Mouse (Mus musculus): ENCODE measurements at regions not wholly inside any gene's neighbourhood (a gene's known extent, or its start where the extent isn't known, plus 50 kb on each side); places are given as distances from the start of the nearest gene placed in this dataset.

DNA sequence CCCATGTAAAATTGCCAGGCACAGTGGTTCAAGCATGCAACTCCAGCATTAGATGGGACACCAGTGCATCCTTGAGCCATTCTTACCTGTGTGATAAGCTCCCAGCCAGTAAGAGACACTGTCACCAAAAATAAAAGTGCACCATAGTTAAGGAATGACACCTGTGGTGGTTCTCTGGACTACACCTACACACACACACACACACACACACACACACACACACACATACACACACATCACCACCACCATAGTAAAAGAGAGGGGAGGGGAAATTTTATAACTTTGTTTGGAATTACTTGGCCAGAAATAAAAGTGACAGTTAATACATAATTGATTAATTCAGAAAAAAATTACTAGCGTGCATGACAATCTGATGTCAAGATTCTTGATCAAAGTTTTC is 175.1 kb upstream of the Gm11232 start:
- H3K9ac ChIP-seq, result no peak overlapping the region
- H3K4me3 ChIP-seq, result no peak overlapping the region
- no peaks in the 10 kb centered on the region for H3K9me3 ChIP-seq (replicated peaks)
- H3K4me2 ChIP-seq, result no peak overlapping the region
- ATAC-seq, result peak; percentile 34; the same call in 1 of the 2 replicates
- H3K27me3 ChIP-seq, result no peaks in the 10 kb centered on the region
- WGBS, result 18% methylated on average over 1 of the region's 1 CpGs
- H3K36me3 ChIP-seq (ENCODE audit: poor library complexity, severe bottlenecking), result no peaks in the 10 kb centered on the region
- peaks cover 11% of the 10 kb centered on the region; the same call in 1 of the 2 replicates for H3K4me1 ChIP-seq
- no peak overlapping the region for H3K27ac ChIP-seq

DNA sequence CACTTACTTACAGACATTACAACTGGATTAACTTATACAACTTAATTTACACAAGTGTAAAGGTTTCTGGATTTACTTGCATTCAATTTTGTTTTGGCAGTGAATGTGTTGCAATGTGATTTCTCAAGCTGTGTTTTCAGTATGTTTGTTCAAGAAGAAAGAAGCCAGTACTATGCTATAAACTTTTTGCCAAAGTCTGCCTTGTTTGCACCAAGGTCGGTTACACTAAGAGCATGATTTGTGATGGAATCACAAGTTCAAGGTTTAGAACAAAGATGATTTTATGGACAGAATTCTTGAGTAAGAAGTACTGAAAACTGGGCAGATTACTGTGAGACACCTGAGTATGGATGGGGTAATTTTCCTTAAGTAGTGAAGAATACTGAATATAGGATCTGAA is 153.8 kb upstream of the Gm11232 start:
- Histone ChIP-seq H3K9me3 (replicated peaks) (no peaks in the 10 kb centered on the region), H3K36me3 (ENCODE audit: poor library complexity, severe bottlenecking) (no peaks in the 10 kb centered on the region), H3K9ac (no peak overlapping the region), H3K4me2 (no peak overlapping the region), H3K27me3 (no peaks in the 10 kb centered on the region), H3K4me1 (no peaks in the 10 kb centered on the region), H3K4me3 (no peak overlapping the region), H3K27ac (no peak overlapping the region)
- WGBS, result 91% methylated on average over 1 of the region's 1 CpGs
- ATAC-seq, result no peak

DNA sequence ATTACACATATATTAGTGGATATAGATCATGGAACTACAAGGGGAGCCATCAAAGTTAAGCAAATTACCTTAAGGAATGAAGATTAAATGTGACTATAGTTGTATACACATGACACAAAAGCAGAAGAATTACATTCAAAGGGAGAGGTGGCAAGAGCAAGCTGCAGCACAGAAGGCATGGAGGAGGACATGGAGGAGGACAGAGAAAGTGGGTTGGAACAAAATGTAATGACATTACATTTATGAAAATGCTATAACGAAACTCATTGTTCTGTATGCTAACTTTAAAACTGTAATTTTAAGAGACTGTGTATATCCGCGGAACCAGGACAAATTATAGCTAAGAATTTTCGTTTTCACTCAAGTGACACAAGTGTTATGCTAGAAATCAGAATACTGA is 117.9 kb upstream of the Gm11232 start:
- no peak for ATAC-seq
- H3K4me3 ChIP-seq, result no peak overlapping the region
- no peaks in the 10 kb centered on the region for H3K9me3 ChIP-seq (replicated peaks)
- no peak overlapping the region for H3K4me2 ChIP-seq
- H3K4me1 ChIP-seq, result no peaks in the 10 kb centered on the region
- 93% methylated on average over 4 of the region's 4 CpGs for WGBS
- H3K36me3 ChIP-seq (ENCODE audit: poor library complexity, severe bottlenecking), result no peaks in the 10 kb centered on the region
- H3K27ac ChIP-seq, result no peak overlapping the region
- no peak overlapping the region for H3K9ac ChIP-seq
- H3K27me3 ChIP-seq, result no peaks in the 10 kb centered on the region

DNA sequence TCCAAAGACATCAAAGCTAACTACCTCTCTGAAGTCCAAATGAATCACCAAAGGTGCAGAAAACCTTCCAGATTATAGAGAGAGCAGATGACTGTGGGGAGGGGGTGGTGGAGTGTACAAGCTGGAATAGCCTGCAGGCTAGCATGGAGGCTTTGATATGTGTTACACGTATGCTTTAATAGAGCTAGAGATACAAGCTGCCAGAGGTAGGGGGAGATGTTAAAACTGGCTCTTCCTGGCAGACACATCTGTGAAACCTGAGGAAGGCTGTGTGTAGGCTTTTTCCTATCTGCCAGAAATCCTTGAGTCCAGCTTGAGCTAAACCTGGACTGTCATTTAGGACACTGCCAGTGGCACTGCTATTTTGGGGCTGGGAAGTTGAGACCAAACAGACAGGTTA is 109.2 kb upstream of the Gm11232 start:
- Histone ChIP-seq H3K27me3 (no peaks in the 10 kb centered on the region), H3K36me3 (ENCODE audit: poor library complexity, severe bottlenecking) (no peaks in the 10 kb centered on the region), H3K4me2 (no peak overlapping the region), H3K4me3 (no peak overlapping the region), H3K9me3 (replicated peaks) (no peaks in the 10 kb centered on the region), H3K27ac (no peak overlapping the region), H3K4me1 (no peaks in the 10 kb centered on the region), H3K9ac (no peak overlapping the region)
- 66% methylated on average over 1 of the region's 1 CpGs for WGBS
- no peak for ATAC-seq

DNA sequence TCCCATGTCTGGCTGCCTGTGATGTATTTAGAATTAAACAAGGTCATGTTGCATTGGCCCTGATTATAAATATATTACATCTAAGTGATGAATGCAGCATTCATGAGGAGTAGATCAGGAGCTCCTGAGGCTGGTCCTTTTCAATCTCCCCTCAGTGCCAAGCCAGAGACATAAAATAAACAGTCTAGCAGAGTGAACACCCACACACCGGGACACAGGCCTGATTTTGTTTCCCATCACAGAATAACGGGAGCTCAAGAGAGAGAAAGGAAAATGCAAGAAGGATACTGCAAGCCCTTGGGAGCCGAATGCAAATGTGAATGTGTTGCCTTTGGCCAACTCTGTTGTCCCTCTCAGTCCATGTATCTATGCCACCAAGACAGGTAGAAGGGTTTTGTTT is 84.1 kb upstream of the Gm11232 start:
- peaks cover 13% of the 10 kb centered on the region for H3K4me1 ChIP-seq
- no peak overlapping the region for H3K27ac ChIP-seq
- no peak for ATAC-seq
- H3K4me3 ChIP-seq, result no peak overlapping the region
- no peaks in the 10 kb centered on the region for H3K27me3 ChIP-seq
- no peaks in the 10 kb centered on the region for H3K36me3 ChIP-seq (ENCODE audit: poor library complexity, severe bottlenecking)
- H3K4me2 ChIP-seq, result no peak overlapping the region
- WGBS, result 77% methylated on average over 3 of the region's 3 CpGs
- no peaks in the 10 kb centered on the region for H3K9me3 ChIP-seq (replicated peaks)
- no peak overlapping the region for H3K9ac ChIP-seq

DNA sequence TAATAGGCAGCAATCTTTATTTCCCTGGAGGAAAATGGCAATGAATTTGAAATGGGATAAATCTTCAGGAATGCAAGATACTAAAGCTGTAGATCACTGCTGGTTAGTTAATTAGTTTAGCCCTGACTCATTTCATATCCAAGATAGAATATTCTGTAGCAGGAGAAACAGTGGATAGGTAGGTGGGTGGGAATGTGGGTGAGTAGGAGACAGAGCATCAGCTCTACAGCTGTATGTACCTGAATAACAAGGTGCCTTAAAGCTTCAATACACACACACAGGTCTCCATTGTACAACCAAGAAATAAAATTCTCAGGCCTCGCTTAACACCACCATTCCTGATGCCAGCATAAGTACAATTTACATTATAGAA is 83.0 kb upstream of the Gm11232 start:
- H3K4me2 ChIP-seq, result no peak overlapping the region
- peak; percentile 13; the same call in 1 of the 2 replicates for ATAC-seq
- no peaks in the 10 kb centered on the region for H3K9me3 ChIP-seq (replicated peaks)
- 76% methylated on average over 1 of the region's 1 CpGs for WGBS
- no peak overlapping the region for H3K4me3 ChIP-seq
- no peak overlapping the region for H3K27ac ChIP-seq
- peaks cover 13% of the 10 kb centered on the region for H3K4me1 ChIP-seq
- no peaks in the 10 kb centered on the region for H3K36me3 ChIP-seq (ENCODE audit: poor library complexity, severe bottlenecking)
- H3K9ac ChIP-seq, result no peak overlapping the region
- no peaks in the 10 kb centered on the region for H3K27me3 ChIP-seq

DNA sequence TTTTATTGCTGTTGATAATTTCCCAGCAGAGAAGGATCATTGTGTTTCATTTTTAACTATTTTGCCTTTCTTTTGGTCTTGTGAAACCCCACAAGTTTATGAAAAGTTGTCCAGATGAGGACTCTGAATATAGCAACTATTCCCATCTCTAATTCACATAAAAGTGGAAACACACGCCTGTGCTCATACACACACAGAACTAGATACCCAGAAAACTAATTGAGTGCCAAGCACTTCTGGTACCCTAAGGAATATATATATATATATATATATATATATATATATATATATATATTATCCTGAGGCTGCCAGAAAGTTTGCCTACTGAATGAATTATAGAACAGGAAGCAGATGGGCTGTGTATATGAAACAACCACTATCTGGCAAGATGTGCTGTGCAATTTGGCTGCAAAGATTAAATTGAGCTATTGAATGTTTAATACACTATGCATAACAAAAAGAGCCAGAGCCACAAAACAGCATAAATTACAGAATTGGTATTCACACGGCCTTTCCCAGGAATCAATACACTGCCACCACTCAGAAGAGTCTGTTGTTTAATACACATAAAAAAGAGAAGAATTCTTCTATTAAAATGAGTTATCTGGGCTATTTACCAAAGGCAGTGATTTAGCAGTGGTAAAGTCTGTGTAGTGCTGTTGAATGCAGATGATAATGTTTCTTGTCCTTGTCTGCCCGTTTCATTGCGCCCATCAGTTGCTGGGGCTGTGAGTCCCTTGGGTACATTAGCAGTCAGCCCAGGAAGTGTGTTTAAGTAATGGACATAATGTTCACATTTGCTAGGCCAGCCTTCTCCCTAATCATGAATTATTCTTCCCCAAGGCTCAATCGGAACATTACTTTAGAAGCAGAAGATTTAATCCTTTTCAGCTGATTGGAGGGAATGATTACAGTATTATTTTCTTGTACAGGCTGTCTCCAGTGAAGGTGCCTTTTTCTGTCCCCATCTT is 82.3 kb upstream of the Gm11232 start:
- Histone ChIP-seq H3K36me3 (ENCODE audit: poor library complexity, severe bottlenecking) (no peaks in the 10 kb centered on the region), H3K27ac (no peak overlapping the region), H3K4me3 (no peak overlapping the region), H3K4me1 (peaks cover 13% of the 10 kb centered on the region), H3K27me3 (no peaks in the 10 kb centered on the region), H3K4me2 (no peak overlapping the region), H3K9me3 (replicated peaks) (no peaks in the 10 kb centered on the region), H3K9ac (no peak overlapping the region)
- peak; percentile 84 for ATAC-seq
- WGBS, result 42% methylated on average over 5 of the region's 5 CpGs

DNA sequence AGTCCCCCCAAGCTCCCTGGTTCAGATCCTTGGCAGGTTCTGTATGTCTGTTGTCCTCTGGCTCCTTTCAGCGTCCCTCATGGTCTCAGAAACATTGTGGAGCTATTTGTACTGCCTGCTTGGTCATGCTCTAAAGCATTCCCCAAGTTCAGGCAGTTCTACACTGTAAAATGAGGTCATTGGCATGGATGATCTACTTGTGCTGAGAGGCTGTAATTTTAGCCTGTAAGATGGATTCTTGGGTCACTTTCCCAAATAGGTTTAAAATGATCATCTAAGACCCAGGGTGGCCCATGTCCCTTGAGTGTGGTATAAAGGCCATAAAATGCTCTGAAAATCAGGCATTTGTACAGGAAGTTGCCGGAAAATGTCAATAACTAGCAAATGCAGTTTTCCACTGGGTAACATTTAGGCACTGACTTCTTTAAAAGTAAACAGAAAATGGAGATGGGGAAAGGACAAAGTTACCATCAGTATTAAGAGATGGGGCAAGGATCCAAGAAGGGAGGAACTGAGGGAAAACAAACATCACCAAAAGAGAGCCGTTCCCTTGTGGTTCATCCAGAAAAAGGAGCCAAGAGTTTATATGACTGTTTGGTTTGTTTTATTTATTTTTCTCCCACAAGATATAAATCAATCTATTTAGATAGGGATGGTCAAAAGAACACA is 81.5 kb upstream of the Gm11232 start:
- no peak; the same call in 1 of the 2 replicates for ATAC-seq
- no peaks in the 10 kb centered on the region for H3K9me3 ChIP-seq (replicated peaks)
- no peak overlapping the region for H3K27ac ChIP-seq
- no peak overlapping the region for H3K4me3 ChIP-seq
- H3K27me3 ChIP-seq, result no peaks in the 10 kb centered on the region
- H3K4me1 ChIP-seq, result peaks cover 13% of the 10 kb centered on the region
- WGBS, result 74% methylated on average over 3 of the region's 3 CpGs
- H3K4me2 ChIP-seq, result no peak overlapping the region
- H3K36me3 ChIP-seq (ENCODE audit: poor library complexity, severe bottlenecking), result no peaks in the 10 kb centered on the region
- no peak overlapping the region for H3K9ac ChIP-seq

DNA sequence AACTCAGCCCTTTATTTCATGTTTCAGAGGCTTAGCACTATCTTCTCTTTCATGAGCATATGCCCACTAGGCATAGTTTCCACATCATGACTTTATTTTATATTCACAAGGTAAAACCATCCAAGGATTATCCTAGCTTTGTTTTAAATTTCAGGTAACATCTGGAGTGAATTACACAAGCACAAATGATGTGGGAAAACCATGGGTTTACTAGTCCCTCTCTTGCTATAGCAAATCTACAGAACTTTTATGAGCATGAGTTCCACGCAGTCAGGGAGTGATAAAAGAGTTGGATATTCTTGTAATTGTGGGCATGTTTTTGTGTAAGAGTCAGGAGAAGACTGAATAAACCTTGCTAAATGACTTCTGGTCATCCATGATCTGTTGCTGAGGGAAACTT is 78.0 kb upstream of the Gm11232 start:
- no peak for ATAC-seq
- 93% methylated on average over 1 of the region's 1 CpGs for WGBS
- Histone ChIP-seq H3K27me3 (no peaks in the 10 kb centered on the region), H3K27ac (no peak overlapping the region), H3K9ac (no peak overlapping the region), H3K36me3 (ENCODE audit: poor library complexity, severe bottlenecking) (no peaks in the 10 kb centered on the region), H3K9me3 (replicated peaks) (no peaks in the 10 kb centered on the region), H3K4me1 (peaks cover 8% of the 10 kb centered on the region), H3K4me3 (no peak overlapping the region), H3K4me2 (no peak overlapping the region)

DNA sequence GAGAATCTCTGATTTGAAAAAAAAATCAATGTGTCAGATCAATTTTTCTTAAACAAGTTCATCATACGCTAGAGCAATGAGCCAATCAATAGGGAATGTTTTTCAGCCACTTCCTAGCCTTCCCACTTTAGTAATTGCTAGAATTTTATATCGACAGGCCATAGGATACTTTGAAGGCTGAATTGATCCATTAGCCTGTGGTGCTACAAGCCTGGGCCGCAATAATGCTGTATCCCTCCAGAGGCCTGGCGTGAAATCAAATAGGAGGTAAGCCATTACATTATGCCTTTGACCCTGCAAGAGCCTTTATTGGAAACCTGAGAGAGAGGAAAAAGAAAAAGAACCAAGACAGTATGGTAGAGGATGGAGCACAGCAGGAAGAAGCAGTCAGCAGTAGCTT is 53.7 kb upstream of the Gm11232 start:
- no peaks in the 10 kb centered on the region for H3K36me3 ChIP-seq (ENCODE audit: poor library complexity, severe bottlenecking)
- WGBS, result 89% methylated on average over 4 of the region's 4 CpGs
- H3K4me2 ChIP-seq, result no peak overlapping the region
- no peaks in the 10 kb centered on the region for H3K27me3 ChIP-seq
- peaks cover 15% of the 10 kb centered on the region for H3K4me1 ChIP-seq
- no peak overlapping the region for H3K27ac ChIP-seq
- H3K9ac ChIP-seq, result no peak overlapping the region
- ATAC-seq, result no peak
- no peaks in the 10 kb centered on the region for H3K9me3 ChIP-seq (replicated peaks)
- H3K4me3 ChIP-seq, result no peak overlapping the region

DNA sequence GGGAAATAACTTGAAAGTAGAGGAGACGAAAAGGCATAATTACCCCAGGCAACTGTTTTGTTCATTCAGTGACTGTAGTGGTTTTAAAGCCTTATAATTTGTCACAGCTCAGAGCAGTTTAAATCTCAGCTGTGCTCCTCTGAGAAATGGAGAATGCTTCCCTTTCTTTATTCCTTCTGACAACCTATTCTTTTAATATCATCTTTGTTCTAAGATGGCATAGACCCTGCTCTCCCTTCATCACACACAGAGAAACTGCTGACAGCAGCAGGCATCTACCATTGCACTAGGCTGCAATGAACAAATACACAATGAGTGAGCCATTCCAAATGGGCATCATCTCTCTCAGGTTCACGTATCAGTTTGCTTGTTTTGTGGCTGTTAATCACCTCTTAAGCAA is 50.5 kb upstream of the Gm11232 start:
- Histone ChIP-seq H3K9ac (no peak overlapping the region), H3K36me3 (ENCODE audit: poor library complexity, severe bottlenecking) (no peaks in the 10 kb centered on the region), H3K27ac (no peak overlapping the region), H3K4me1 (peaks cover 15% of the 10 kb centered on the region), H3K27me3 (no peaks in the 10 kb centered on the region), H3K4me2 (no peak overlapping the region), H3K4me3 (no peak overlapping the region), H3K9me3 (replicated peaks) (no peaks in the 10 kb centered on the region)
- 26% methylated on average over 2 of the region's 2 CpGs for WGBS
- ATAC-seq, result peak; percentile 51; the same call in 1 of the 2 replicates

Data from forebrain, embryonic 13.5 days (tissue).